Mouse (Mus musculus): ENCODE measurements at regions not wholly inside any gene's neighbourhood (a gene's known extent, or its start where the extent isn't known, plus 50 kb on each side); places are given as distances from the start of the nearest gene placed in this dataset.

- no peak for TF ChIP-seq EP300 (IDR thresholded peaks at IDR 0.05; ENCODE audit: low read length)
- no peak for TF ChIP-seq CTCF (conservative IDR thresholded peaks at IDR 0.05 in 1 of 2, IDR thresholded peaks at IDR 0.05 in 1 of 2; ENCODE audit: low read depth in 2 of 2, low read length in 2 of 2)
- TF ChIP-seq TCF12 (IDR thresholded peaks at IDR 0.05; ENCODE audit: low read depth, low read length), result no peak
- TF ChIP-seq BHLHE40 (IDR thresholded peaks at IDR 0.05; ENCODE audit: low read depth, low read length), result no peak
- TF ChIP-seq POLR2A (IDR thresholded peaks at IDR 0.05; ENCODE audit: low read depth, low read length), result no peak
- no peak for TF ChIP-seq MAFK (IDR thresholded peaks at IDR 0.05; ENCODE audit: insufficient replicate concordance, low read length)
- TF ChIP-seq CHD2 (IDR thresholded peaks at IDR 0.05; ENCODE audit: low read length), result no peak
- TF ChIP-seq JUN (IDR thresholded peaks at IDR 0.05; ENCODE audit: insufficient read depth, low read depth, low read length), result no peak
- TF ChIP-seq UBTF (IDR thresholded peaks at IDR 0.05; ENCODE audit: low read depth, low read length), result no peak
- no peak for TF ChIP-seq GABPA (IDR thresholded peaks at IDR 0.05; ENCODE audit: insufficient replicate concordance, low read depth, low read length)
Measured at GRCm38 (mm10) chr4:33845611-33846395, 78.6 kb upstream of the Cnr1 start.
